Mouse (Mus musculus): ENCODE measurements around the gene Camta1. TPM values are rescaled to one million over a fixed set of nuclear protein-coding genes. Genes with fewer than 3 reads are reported as not detected.
A peak's percentile ranks its signal among the peaks of the same experiment; 100 is the strongest.

Gene Camta1
- total RNA-seq, 2 experiments from 2014 or later: 193 to 222 TPM

DNA sequence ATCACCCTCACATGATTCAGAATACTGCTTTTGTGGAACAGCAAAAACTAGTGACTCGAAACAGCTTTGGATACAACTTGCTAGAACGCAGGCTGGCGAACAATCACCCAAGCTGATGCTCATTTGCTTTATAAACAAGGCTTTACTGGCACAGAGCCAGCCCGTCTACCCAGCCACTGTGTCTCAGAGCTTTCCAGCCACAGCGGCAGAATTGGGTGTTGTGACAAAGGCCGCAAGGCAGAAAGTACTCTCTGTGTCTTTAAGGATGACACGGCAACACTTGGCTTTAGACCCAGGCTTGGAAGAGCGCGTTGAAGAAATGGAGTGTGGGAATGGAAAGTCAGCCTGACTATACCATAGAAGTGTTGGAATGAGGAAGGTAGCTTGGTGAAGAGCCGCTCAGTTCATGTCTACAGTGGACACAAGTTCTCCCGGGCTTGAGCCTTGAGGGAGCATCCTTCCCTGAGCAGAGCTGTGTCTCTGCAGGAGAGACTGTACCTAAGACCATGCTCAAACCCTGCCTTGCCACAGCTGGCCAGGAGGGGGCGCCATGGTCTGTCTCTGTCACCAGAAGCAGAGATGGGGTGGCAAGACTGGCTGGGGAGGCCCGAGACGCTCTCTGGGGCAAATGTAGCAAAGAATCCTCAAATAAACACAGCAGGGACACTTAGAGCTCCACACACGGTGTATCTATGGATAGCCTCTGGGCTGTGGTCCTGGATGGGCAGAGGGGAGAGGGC, 645.0 kb downstream of the Camta1 start:
- DNase-seq (ENCODE audit: low spot score in 2 of 2): peak; percentile 29 to 33
- intact Hi-C loops (cut with DNase I): no loop called here

GRCm38 (mm10) chr4:151215866-151216265, 645.8 kb downstream of the Camta1 start:
- no peak for DNase-seq (ENCODE audit: low spot score in 2 of 2)
- intact Hi-C loops (cut with DNase I): no loop called here

DNA sequence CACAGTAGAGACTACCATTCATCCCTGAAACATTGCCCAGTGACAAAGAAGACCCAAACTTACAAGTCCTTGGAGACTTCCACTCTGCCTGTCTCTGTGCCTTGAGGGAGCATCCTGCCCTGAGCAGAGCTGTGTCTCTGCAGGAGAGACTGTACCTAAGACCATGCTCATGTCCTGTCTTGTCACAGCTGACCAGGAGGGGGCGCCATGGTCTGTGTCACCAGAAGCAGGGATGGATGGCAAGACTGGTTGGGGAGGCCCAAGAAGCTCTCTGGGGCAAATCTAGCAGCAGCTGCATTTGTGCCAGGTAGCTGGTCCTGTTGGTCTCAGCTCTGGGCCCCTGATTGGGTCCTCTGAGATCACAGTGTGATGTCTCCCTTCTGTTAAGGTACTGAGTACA, 646.5 kb downstream of the Camta1 start:
- DNase-seq (ENCODE audit: low spot score in 2 of 2): no peak
- intact Hi-C loops (cut with DNase I): no loop called here

- intact Hi-C loops (cut with DNase I): no loop called here
- DNase-seq (ENCODE audit: low spot score in 2 of 2): no peak
These were observed 648.2 kb downstream of the Camta1 start for GRCm38 (mm10) chr4:151213475-151213874.

- DNase-seq (ENCODE audit: low spot score in 2 of 2): no peak
- intact Hi-C loops (cut with DNase I): no loop called here
These were observed 649.7 kb downstream of the Camta1 start for GRCm38 (mm10) chr4:151211992-151212391.

GRCm38 (mm10) chr4:151207566-151207965, 654.1 kb downstream of the Camta1 start:
- intact Hi-C loops (cut with DNase I): no loop called here
- no peak for DNase-seq (ENCODE audit: low spot score in 2 of 2)

- no peak for DNase-seq (ENCODE audit: low spot score in 2 of 2)
- intact Hi-C loops (cut with DNase I): no loop called here
These were observed 658.8 kb downstream of the Camta1 start for GRCm38 (mm10) chr4:151202891-151203290.

GRCm38 (mm10) chr4:151200316-151200715, 661.4 kb downstream of the Camta1 start:
- intact Hi-C loops (cut with DNase I): loop anchor here (2.0 kb wide), 1 partner anchor 22 kb away; no protein-coding TSS in a partner anchor
- peak; percentile 78 to 93 for DNase-seq (ENCODE audit: low spot score in 2 of 2)

GRCm38 (mm10) chr4:151195126-151195525, 666.5 kb downstream of the Camta1 start:
- no peak for DNase-seq (ENCODE audit: low spot score in 2 of 2)
- intact Hi-C loops (cut with DNase I): no loop called here

GRCm38 (mm10) chr4:151194715-151195097, 667.0 kb downstream of the Camta1 start:
- intact Hi-C loops (cut with DNase I): no loop called here
- no peak for DNase-seq (ENCODE audit: low spot score in 2 of 2)

- intact Hi-C loops (cut with DNase I): no loop called here
- no peak for DNase-seq (ENCODE audit: low spot score in 2 of 2)
These were observed 667.5 kb downstream of the Camta1 start for GRCm38 (mm10) chr4:151194030-151194714.

GRCm38 (mm10) chr4:151186447-151186846, 675.2 kb downstream of the Camta1 start:
- intact Hi-C loops (cut with DNase I): no loop called here
- DNase-seq (ENCODE audit: low spot score in 2 of 2): no peak

GRCm38 (mm10) chr4:151185750-151186149, 675.9 kb downstream of the Camta1 start:
- no peak for DNase-seq (ENCODE audit: low spot score in 2 of 2)
- intact Hi-C loops (cut with DNase I): no loop called here

GRCm38 (mm10) chr4:151180394-151180902, 681.2 kb downstream of the Camta1 start:
- DNase-seq (ENCODE audit: low spot score in 2 of 2): no peak
- intact Hi-C loops (cut with DNase I): no loop called here

DNA sequence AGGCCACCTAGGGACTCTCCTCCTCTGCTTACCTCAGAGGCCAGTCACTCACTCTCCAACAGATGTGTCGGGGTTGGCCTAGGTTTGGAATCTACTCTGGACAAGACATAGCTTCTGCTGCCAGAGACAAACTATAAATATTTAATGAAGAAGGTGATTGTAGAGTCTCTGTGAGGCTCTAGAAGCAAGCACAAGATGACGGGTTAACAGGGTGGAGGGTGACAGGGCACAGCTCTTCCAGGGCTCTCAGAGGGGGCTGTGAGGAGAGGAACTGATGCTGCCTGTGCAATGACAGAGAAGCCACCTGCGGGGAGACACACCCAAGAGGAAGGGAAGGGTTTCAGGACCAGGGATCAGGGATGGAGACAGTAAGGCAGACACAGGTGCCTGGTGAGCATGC, 682.0 kb downstream of the Camta1 start:
- no peak for DNase-seq (ENCODE audit: low spot score in 2 of 2)
- intact Hi-C loops (cut with DNase I): loop anchor here (2.0 kb wide), 1 partner anchor 45 kb away; no protein-coding TSS in a partner anchor

DNA sequence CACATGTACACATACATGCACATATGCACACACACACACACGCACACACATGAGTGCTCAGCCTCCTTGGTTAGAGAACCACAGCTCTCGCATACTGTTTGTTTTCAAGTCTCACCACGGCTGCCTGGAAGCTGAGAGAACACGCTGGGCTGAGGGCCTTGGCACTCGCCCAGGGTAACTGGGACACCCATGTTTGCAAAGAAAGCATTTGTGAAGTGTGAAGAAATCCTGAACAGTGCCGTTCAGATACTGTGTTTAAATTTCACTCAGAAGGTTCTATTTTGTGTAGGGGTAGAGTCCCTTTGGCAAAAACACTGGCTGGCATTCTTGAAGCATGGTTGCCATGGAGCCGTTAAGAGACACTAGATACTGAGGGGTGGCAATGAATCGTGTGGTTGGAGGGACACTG, 682.7 kb downstream of the Camta1 start:
- DNase-seq (ENCODE audit: low spot score in 2 of 2): peak; percentile 79 to 90
- intact Hi-C loops (cut with DNase I): loop anchor here (2.0 kb wide), 1 partner anchor 46 kb away; no protein-coding TSS in a partner anchor

- DNase-seq (ENCODE audit: low spot score in 2 of 2): no peak
- intact Hi-C loops (cut with DNase I): no loop called here
These were observed 689.1 kb downstream of the Camta1 start for GRCm38 (mm10) chr4:151172526-151172925.

DNA sequence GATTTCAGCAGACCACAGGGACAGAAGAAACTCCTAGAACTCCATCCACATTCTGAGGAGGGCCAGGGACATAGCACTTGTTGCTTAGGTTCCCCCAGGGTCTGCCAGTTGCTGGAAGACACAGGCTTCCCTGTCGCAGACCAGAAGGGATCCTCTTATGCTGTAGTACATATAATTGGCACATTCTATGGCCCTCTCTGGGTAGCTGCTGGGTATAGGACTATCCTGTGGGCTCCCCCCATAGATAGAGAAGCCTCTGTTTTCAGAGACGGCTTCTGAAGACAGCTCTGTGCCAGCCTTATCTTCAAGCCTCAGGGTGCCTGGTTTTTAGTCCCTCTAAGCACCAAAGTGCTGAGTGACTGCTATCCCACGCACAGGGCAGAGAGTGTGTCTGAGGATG, 690.6 kb downstream of the Camta1 start:
- intact Hi-C loops (cut with DNase I): no loop called here
- DNase-seq (ENCODE audit: low spot score in 2 of 2): no peak

DNA sequence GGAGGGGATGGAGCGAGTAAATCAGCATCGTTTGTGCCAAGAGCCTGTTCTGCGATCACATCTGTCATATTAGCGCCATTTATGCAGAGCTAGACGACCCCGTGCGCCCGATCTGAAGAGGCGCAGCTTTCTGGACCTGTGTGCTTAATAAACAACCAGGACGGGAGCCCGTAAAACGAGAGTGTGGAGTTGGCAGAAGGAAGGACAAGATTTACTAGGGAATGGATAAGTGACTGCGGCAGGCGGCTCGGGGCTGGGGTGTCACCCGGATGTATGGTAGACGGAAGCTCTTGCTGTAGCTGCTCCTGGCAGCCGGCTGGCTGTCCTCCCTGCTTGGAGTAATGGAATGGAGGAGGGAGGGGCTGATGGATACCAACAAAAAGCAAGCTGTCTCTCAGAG, 691.0 kb downstream of the Camta1 start:
- DNase-seq (ENCODE audit: low spot score in 2 of 2): no peak
- intact Hi-C loops (cut with DNase I): no loop called here

GRCm38 (mm10) chr4:151166969-151167368, 694.7 kb downstream of the Camta1 start:
- intact Hi-C loops (cut with DNase I): no loop called here
- no peak for DNase-seq (ENCODE audit: low spot score in 2 of 2)

DNA sequence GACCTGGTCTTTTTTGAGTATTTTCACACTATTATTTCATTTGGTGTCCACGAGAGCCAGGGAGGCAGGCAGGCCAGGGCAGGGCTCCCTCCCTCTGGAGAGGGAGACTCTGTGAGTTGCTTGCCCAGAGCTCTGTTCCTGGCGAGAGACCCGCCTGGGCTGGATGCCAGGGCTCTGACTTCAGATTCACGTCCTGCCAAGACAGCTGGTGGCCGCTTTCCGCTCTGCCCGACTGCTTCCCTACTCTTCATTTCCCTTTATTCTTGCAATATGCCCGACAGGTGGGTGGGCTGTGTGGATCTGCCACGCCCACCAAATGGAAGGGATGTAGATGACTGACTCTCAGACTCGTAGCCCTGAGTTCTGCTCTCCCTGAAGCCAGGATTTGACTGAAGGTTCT, 696.1 kb downstream of the Camta1 start:
- DNase-seq (ENCODE audit: low spot score in 2 of 2): peak; percentile 80 to 86
- intact Hi-C loops (cut with DNase I): no loop called here
